Mouse (Mus musculus) liver, adult 10 weeks (tissue): ENCODE measurements around the gene Slc12a3. TPM values are rescaled to one million over a fixed set of nuclear protein-coding genes. Genes with fewer than 3 reads are reported as not detected.

Experiments used
- polyA plus RNA-seq: library from polyadenylated mRNA; stranded (reverse); fragments of 350-450 nt; fragmentation: Illumina TruSeq; extraction: RNeasy Lipid Tissue Mini Kit (QIAGEN cat#74804); gene quantifications from one replicate; pipeline ENCODE4 v1.2.3, GENCODE M21; 2014; ENCODE audit warnings: low read depth, low replicate concordance

Slc12a3 gene
- polyA plus RNA-seq = not detected

DNA sequence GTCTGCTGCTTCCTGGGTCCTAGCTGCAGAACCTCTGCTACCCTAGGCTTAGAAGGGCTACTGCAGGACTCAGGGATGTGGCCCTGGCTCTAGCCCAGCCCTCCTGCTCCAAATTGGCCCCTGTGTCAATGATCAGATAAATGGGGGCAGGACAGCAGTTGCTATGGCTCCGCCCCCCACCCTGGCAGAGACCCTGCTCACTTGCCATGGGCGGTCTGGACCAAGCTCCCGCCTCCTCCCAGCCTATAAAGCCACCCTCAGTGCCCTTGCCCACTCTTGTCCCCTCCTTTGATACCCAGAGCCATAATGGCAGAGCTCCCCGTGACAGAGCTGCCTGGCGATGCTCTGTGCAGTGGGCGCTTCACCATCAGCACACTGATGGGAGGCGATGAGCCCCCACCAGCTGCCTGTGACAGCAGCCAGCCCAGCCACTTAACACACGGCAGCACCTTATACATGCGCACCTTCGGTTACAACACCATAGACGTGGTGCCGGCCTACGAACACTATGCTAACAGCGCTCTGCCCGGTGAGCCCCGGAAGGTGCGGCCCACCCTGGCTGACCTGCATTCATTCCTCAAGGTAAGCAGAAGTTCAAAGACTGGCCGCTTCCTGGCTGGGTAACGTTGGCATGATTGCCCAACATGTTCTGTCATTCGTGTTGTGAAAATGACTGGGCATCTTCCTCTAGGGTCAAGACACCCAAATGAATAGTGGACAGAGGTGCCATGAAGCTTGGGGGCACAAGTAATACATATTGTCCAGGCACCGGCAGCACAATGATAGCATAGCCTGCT, at the start of gene Slc12a3:
Gene Slc12a3, plus strand, starts transcription at position 270 of the 797 bp plus-strand sequence.

DNA sequence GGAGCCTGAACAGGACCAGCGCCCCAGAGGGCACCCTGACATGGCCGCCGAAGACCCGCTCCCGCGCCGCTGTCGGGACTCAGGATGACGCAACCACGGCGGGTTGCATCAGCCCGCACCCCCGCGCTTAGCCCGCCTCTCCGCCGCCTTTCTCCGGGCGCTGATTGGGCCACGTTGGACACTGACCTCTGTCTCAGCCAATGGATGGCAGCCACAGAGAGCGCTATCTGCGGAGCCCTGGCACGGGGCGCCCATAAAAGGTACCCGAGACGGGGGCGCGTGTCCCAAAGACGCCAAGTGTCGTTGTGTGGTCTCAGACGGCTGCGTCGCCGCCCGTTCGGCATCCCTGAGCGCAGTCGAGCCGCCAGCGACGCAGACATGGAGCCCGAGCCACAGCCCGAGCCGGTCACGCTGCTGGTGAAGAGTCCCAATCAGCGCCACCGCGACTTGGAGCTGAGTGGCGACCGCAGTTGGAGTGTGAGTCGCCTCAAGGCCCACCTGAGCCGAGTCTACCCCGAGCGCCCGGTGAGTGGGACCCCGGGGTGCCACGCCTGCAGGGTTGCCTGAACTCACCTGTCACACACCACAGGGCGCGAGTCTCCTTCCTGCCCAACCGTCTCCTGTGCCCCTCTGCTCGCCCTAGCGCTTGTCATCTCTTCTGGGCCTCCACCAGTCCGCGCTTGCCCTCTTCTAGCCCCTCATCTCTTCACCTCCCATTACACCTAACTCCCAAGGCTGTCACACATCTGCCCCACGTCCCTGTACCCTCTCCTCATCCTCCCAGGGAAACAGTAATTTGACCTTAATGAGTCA, 57.4 kb downstream of the Slc12a3 start, which contains the start of gene Herpud1:
Gene Herpud1, plus strand, starts transcription at position 225 of the 813 bp plus-strand sequence.

Other genes with a start within 250 kb of the Slc12a3 start
- gene Bbs2, start 230.3 kb upstream of the Slc12a3 start, polyA plus RNA-seq = 1.9 TPM
- not detected for gene Mt4, start 192.0 kb upstream of the Slc12a3 start, polyA plus RNA-seq
- not detected for gene Mt3, start 176.6 kb upstream of the Slc12a3 start, polyA plus RNA-seq
- gene Mt2, start 156.5 kb upstream of the Slc12a3 start, polyA plus RNA-seq = 9.5 TPM
- 10.4 TPM for gene Mt1, start 150.1 kb upstream of the Slc12a3 start, polyA plus RNA-seq
- 4.3 TPM for gene Nup93, start 114.6 kb upstream of the Slc12a3 start, polyA plus RNA-seq
- 193 TPM for gene Herpud1, start 57.2 kb downstream of the Slc12a3 start, polyA plus RNA-seq
- 18.6 TPM for gene Nlrc5, start 105.2 kb downstream of the Slc12a3 start, polyA plus RNA-seq
- gene Cpne2, start 203.8 kb downstream of the Slc12a3 start, polyA plus RNA-seq = 4.4 TPM